Mouse (Mus musculus): ENCODE measurements around the gene Gprin3. TPM values are rescaled to one million over a fixed set of nuclear protein-coding genes. Genes with fewer than 3 reads are reported as not detected.
"Not testable (repeated sequence)": the region's sequence is repeated elsewhere in the genome, so short reads cannot be mapped to it uniquely, and the experiment has no call there.

The Gprin3 gene
- polyA plus RNA-seq, 1 experiment from 2014 or later = 2.3 TPM

DNA sequence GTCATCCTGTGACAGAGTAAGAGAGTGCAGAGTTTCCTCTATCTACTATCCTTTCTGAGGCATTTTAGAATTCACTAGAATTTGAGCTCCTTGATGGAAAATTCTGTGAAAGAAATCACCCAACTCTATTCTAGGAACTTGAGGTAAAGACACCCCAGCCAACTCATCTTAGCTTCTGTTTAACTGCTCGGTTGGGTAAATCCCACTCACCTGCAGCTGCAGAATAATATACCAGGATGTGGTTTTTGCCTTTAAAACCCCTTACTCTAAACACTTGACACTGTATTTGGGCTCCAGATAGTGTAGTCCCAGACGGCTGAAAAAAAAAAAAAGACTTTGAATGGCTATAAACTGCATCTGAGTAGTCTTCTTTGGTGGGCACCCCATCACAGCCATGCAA is 112.9 kb downstream of the Gprin3 start:
- Histone ChIP-seq H3K27me3 (ENCODE audit: insufficient read depth, low read length) (no peaks in the 10 kb centered on the region), H3K4me2 (ENCODE audit: low read length) (no peak overlapping the region), H3K4me1 (replicated peaks; ENCODE audit: insufficient read depth, low read length) (no peaks in the 10 kb centered on the region), H3K4me3 (replicated peaks; ENCODE audit: low read depth, low read length) (no peak overlapping the region), H3K27ac (no peak overlapping the region), H3K9ac (ENCODE audit: low read depth, low read length) (no peak overlapping the region), H3K9me3 (replicated peaks; ENCODE audit: low read length) (no peaks in the 10 kb centered on the region), H3K36me3 (ENCODE audit: insufficient read depth, low read length) (no peaks in the 10 kb centered on the region)
- 71% methylated on average over 2 of the region's 2 CpGs for whole genome bisulfite sequencing
- no peak for TF ChIP-seq CTCF (IDR thresholded peaks at IDR 0.05; ENCODE audit: low read depth)
- DNase-seq (ENCODE audit: low spot score) = no peak
- no peak for ATAC-seq (replicated peaks; ENCODE audit: low FRiP score, low read depth)

DNA sequence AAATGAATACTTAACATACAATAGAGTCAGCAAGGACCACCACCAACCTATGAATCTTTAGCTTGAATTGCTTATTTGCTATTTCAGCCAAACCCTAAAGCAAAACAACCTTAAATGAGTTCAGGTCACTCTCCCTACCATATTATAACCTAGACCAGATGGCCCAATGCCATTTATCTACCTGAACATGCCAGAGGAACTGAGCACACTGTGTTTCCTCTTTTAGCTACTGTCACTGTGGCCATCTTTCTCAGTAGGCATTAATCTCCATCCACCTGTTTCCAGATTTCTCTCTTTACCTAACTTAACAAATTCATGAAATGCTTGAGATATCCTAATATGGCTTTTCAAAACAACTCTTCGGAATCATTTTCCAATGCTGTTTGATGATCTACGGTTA is 114.9 kb downstream of the Gprin3 start:
- H3K4me3 ChIP-seq (replicated peaks; ENCODE audit: low read depth, low read length) = no peak overlapping the region
- ATAC-seq (replicated peaks; ENCODE audit: low FRiP score, low read depth) (no peak), DNase-seq (ENCODE audit: low spot score) (no peak)
- no peak overlapping the region for H3K27ac ChIP-seq
- H3K27me3 ChIP-seq (ENCODE audit: insufficient read depth, low read length) = no peaks in the 10 kb centered on the region
- 88% methylated on average over 2 of the region's 2 CpGs for WGBS
- no peak overlapping the region for H3K4me2 ChIP-seq (ENCODE audit: low read length)
- H3K9me3 ChIP-seq (replicated peaks; ENCODE audit: low read length) = no peaks in the 10 kb centered on the region
- H3K36me3 ChIP-seq (ENCODE audit: insufficient read depth, low read length) = no peaks in the 10 kb centered on the region
- no peak overlapping the region for H3K9ac ChIP-seq (ENCODE audit: low read depth, low read length)
- TF ChIP-seq CTCF (IDR thresholded peaks at IDR 0.05; ENCODE audit: low read depth) = no peak
- H3K4me1 ChIP-seq (replicated peaks; ENCODE audit: insufficient read depth, low read length) = no peaks in the 10 kb centered on the region

DNA sequence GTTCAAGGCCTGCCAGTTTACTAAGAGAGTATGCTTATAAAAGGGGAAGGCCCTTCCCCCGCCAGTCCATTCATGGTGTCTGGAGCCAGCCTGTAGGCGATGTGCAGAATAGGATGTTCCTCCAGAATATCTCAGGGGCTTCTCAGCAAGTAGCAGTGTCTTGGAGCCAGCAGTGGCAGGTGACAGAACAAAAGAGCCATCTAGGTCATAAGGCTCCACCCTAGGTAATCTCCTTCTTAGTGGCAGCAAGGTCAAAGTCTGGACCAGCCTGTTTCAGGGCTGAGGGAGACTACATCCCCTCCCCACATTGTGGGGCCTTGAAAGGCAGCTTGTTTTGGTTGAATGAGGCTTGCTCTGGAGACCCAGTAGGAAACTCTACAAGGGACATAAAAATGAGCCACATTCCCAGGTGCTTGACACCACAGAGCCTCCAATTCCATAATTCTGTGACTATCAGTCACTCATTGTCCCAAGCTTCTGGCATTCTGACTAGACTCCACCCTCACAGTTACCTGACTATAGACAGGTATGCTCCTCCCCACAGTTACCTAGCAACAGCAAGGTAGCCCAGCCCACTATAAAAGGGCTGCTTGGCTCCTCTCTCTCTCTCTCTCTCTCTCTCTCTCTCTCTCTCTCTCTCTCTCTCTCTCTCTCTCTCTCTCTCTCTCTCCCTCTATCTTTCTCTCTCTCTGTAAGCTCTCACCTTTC is 121.7 kb downstream of the Gprin3 start:
- WGBS = 98% methylated on average over 2 of the region's 2 CpGs
- H3K27ac ChIP-seq; H3K4me2 ChIP-seq (ENCODE audit: low read length); H3K9me3 ChIP-seq (replicated peaks; ENCODE audit: low read length); H3K9ac ChIP-seq (ENCODE audit: low read depth, low read length); DNase-seq (ENCODE audit: low spot score); H3K4me1 ChIP-seq (replicated peaks; ENCODE audit: insufficient read depth, low read length); H3K4me3 ChIP-seq (replicated peaks; ENCODE audit: low read depth, low read length); H3K36me3 ChIP-seq (ENCODE audit: insufficient read depth, low read length); H3K27me3 ChIP-seq (ENCODE audit: insufficient read depth, low read length); ATAC-seq (replicated peaks; ENCODE audit: low FRiP score, low read depth): not testable (repeated sequence)

DNA sequence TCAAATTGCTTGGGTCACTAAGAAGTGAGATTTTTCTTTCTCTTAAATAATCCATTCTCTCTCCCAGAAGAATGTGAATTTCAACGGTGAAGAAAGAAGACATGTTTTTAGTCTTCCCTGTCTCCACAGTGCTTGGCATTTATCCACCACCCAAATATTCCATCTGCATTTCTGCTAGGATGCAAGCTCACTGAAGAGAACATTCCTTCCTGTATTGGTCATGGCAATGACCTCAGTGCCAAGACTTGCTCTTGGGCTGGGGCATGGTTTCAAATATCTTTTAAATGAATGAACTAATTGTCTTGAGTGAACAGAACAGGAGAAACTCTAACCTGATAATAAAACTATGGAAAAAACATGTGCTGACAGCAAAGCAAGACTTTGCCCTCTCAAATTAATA is 123.1 kb downstream of the Gprin3 start:
- no peaks in the 10 kb centered on the region for H3K4me1 ChIP-seq (replicated peaks; ENCODE audit: insufficient read depth, low read length)
- H3K36me3 ChIP-seq (ENCODE audit: insufficient read depth, low read length) = no peaks in the 10 kb centered on the region
- no peaks in the 10 kb centered on the region for H3K9me3 ChIP-seq (replicated peaks; ENCODE audit: low read length)
- no peak for TF ChIP-seq CTCF (IDR thresholded peaks at IDR 0.05; ENCODE audit: low read depth)
- DNase-seq (ENCODE audit: low spot score) = no peak
- H3K9ac ChIP-seq (ENCODE audit: low read depth, low read length) = no peak overlapping the region
- H3K4me2 ChIP-seq (ENCODE audit: low read length) = no peak overlapping the region
- H3K27me3 ChIP-seq (ENCODE audit: insufficient read depth, low read length) = no peaks in the 10 kb centered on the region
- no peak overlapping the region for H3K4me3 ChIP-seq (replicated peaks; ENCODE audit: low read depth, low read length)
- no peak for ATAC-seq (replicated peaks; ENCODE audit: low FRiP score, low read depth)
- WGBS = 86% methylated on average over 1 of the region's 1 CpGs
- H3K27ac ChIP-seq = no peak overlapping the region

Other genes with a start within 250 kb of the Gprin3 start
- 14.6 and 16.9 TPM in 2 replicates for gene Tigd2, start 217.4 kb downstream of the Gprin3 start, polyA plus RNA-seq (2015; fragmentation: Nextera tagmentation; extraction: Ambion mirVana)

All from kidney, postnatal 0 days (tissue).